Mouse (Mus musculus) hindbrain, embryonic 16.5 days (tissue): Measurements from ENCODE around the gene Iqsec1. TPM values are rescaled to one million over a fixed set of nuclear protein-coding genes. Genes with fewer than 3 reads are reported as not detected.
"Not testable (repeated sequence)": the region's sequence is repeated elsewhere in the genome, so short reads cannot be mapped to it uniquely, and the experiment has no call there.

ENCODE experiments used
- ATAC-seq: fragments of 200-750 bp; cut with Nextera tagmentation; 2 replicates; pipeline ENCODE4 v1.8.0; 2017; ENCODE audit warnings: moderate TSS enrichment, moderate library complexity
- H3K27ac ChIP-seq: fragments of 300-500 bp; sonication (generic); 2 replicates; pipeline ENCODE4 v1.5.1; 2014; ENCODE audit warnings: low read depth, mild to moderate bottlenecking, control low read depth, low read length, moderate library complexity
- H3K27me3 ChIP-seq: fragments of 300-500 bp; sonication (generic); replicated peaks from 2 replicates; pipeline ENCODE4 v1.6.1; 2014; ENCODE audit warnings: low read length; ENCODE audit not compliant: control insufficient read depth, insufficient read depth
- H3K36me3 ChIP-seq: fragments of 300-500 bp; sonication (generic); 2 replicates; pipeline ENCODE4 v1.6.1; 2014; ENCODE audit warnings: mild to moderate bottlenecking, low read length, moderate library complexity, mixed read lengths; ENCODE audit not compliant: control insufficient read depth, insufficient read depth
- H3K4me1 ChIP-seq: fragments of 300-500 bp; sonication (generic); 2 replicates; pipeline ENCODE4 v1.6.1; 2014; ENCODE audit warnings: low read depth, low read length; ENCODE audit not compliant: control insufficient read depth, insufficient read depth
- H3K4me2 ChIP-seq: fragments of 300-500 bp; sonication (generic); 2 replicates; pipeline ENCODE4 v1.6.1; 2014; ENCODE audit warnings: mild to moderate bottlenecking, low read length, control low read depth, moderate library complexity
- H3K4me3 ChIP-seq: fragments of 300-500 bp; sonication (generic); 2 replicates; pipeline ENCODE4 v1.5.1; 2014; ENCODE audit warnings: mild to moderate bottlenecking, low read length, control low read depth, moderate library complexity
- H3K9ac ChIP-seq: fragments of 300-500 bp; sonication (generic); 2 replicates; pipeline ENCODE4 v1.6.1; 2014; ENCODE audit warnings: low read depth, mild to moderate bottlenecking, control low read depth, low read length, moderate library complexity
- H3K9me3 ChIP-seq: fragments of 300-500 bp; sonication (generic); 2 replicates; pipeline ENCODE4 v1.6.1; 2014; ENCODE audit warnings: mild to moderate bottlenecking, low read length, moderate library complexity; ENCODE audit not compliant: control insufficient read depth
- WGBS: fragments of 180-500 bp; shearing (Covaris S2); extraction: QIAGEN DNeasy Blood & Tissue Kit; methylation state at CpG from one replicate; pipeline ENCODE4 v1.1.7; 2014; 5-methylcytosine and 5-hydroxymethylcytosine counted together
- polyA plus RNA-seq: library from polyadenylated mRNA; unstranded; fragments of >200 nt; fragmentation: Nextera tagmentation; extraction: Ambion mirVana; gene quantifications from 2 replicates; pipeline ENCODE4 v1.2.1, GENCODE M21; 2015

Iqsec1 gene
- polyA plus RNA-seq, 1 experiment from 2014 or later = 25.8 TPM

DNA sequence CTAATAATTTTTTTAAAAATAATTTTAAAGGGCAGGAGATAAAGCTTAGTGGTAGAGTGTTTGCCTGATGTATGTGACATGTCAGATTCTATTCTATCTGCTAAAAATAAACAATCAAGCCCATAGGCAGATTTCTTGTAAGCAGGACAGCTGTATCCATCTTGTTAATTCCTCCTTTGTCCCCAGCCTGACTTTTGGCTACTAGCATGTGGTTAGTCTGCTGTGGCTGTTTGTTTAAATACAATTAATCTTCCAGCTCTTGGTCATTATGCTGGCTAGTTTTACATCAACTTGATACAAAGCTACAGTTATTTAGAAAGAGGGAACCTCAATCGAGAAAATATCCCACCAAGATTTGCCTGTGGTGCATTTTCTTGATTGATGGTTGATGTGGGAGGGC lies 337.9 kb downstream of the Iqsec1 start:
- Histone ChIP-seq H3K4me1 (peaks cover under 1% of the 10 kb centered on the region; the same call in 1 of the 2 replicates), H3K36me3 (no peaks in the 10 kb centered on the region), H3K9me3 (peaks cover 3% of the 10 kb centered on the region; the same call in 1 of the 2 replicates), H3K4me2 (no peak overlapping the region), H3K9ac (no peak overlapping the region), H3K4me3 (no peak overlapping the region), H3K27me3 (no peaks in the 10 kb centered on the region), H3K27ac (no peak overlapping the region)
- ATAC-seq = no peak
- 52% methylated on average over 1 of the region's 1 CpGs for WGBS

DNA sequence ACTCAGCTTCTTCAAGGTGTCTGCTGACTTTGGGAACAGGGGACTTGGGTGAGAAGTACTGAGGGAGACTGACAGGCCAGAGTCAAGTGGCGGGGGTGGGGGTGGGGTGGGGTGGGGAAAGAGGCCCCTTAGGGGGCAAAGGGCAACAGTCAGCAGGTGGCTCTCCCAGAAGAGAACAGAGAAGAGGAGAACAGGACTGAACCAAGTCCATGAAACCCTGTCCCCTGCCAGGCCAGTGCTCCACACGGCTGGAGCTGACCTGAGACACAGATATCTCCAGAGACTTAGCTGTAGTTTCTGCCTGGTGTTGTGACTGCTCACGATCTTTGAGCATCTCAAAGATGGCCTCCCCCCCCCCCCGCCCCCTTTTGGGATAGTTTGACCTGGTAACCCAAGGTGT lies 339.2 kb downstream of the Iqsec1 start:
- 84% methylated on average over 4 of the region's 4 CpGs for WGBS
- Histone ChIP-seq H3K36me3 (no peaks in the 10 kb centered on the region), H3K4me1 (peaks cover 4% of the 10 kb centered on the region; the same call in 1 of the 2 replicates), H3K9me3 (peaks cover 3% of the 10 kb centered on the region; the same call in 1 of the 2 replicates), H3K4me3 (no peak overlapping the region), H3K27ac (no peak overlapping the region), H3K4me2 (no peak overlapping the region), H3K9ac (no peak overlapping the region), H3K27me3 (no peaks in the 10 kb centered on the region)
- ATAC-seq = no peak

DNA sequence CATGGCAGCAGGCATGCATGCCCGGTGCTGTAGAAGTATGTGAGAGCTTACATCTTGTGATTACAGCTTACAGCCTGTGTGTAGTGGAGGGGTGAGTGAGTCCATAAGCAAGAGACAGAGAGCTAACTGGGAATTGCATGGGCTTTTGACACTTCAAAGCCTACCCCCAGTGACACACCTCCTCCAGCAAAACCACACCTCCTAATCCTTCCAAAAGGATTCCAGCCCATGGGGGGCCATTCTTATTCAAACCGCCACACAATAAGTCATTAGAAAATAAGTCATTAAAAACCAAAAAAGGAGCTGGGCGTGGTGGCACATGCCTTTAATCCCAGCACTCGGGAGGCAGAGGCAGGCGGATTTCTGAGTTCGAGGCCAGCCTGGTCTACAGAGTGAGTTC lies 340.1 kb downstream of the Iqsec1 start:
- Histone ChIP-seq H3K9me3 (peaks cover 3% of the 10 kb centered on the region; the same call in 1 of the 2 replicates), H3K27ac (no peak overlapping the region), H3K9ac (no peak overlapping the region), H3K4me3 (no peak overlapping the region), H3K4me2 (no peak overlapping the region), H3K4me1 (peaks cover 4% of the 10 kb centered on the region; the same call in 1 of the 2 replicates), H3K36me3 (no peaks in the 10 kb centered on the region), H3K27me3 (no peaks in the 10 kb centered on the region)
- 90% methylated on average over 6 of the region's 6 CpGs for WGBS
- no peak for ATAC-seq

DNA sequence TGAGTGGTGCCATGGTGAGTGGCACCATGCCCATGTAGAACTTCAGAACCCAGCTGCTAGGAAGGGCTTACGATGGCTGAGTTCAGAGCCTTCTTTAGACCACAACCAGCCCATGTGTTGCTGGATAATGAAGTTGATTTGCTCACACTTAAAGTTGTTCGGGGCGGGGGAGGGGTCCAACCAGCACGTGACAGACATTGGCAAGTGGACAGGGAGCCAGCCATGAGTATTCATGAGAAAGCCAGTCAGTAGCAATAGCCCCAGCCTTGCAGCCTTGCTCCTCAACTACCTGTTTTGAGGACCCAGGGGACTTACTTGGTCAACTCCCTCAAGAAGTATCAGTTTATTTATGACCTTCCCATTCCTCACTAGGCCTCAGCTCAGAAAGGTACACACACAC lies 343.5 kb downstream of the Iqsec1 start:
- Histone ChIP-seq H3K9ac (no peak overlapping the region), H3K9me3 (peaks cover 3% of the 10 kb centered on the region; the same call in 1 of the 2 replicates), H3K27ac (no peak overlapping the region), H3K27me3 (no peaks in the 10 kb centered on the region), H3K4me3 (no peak overlapping the region), H3K4me2 (no peak overlapping the region), H3K4me1 (peaks cover 4% of the 10 kb centered on the region; the same call in 1 of the 2 replicates), H3K36me3 (no peaks in the 10 kb centered on the region)
- 69% methylated on average over 4 of the region's 4 CpGs for WGBS
- peak; percentile 19; the same call in 1 of the 2 replicates for ATAC-seq

DNA sequence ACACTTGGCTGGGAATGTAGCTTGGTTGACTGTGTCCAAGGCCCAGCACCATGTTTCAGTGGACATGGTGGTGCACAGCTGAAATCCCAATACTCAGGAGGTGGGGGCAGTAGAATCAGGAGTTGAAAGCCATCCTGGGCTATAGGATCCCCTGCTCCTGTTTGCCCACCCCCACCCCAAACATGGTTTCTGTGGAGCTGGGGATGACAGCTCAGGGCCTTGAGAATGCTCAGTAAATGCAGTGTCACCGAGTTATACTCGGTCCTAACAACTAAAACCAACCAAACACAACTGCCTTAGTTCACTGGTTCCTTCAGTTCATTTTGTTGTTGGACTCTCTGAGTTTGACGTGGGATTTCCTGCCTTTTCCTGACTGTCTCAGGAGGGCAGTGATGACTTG lies 345.4 kb downstream of the Iqsec1 start:
- Histone ChIP-seq H3K27me3 (no peaks in the 10 kb centered on the region), H3K4me3 (no peak overlapping the region), H3K27ac (no peak overlapping the region), H3K9me3 (peaks cover 3% of the 10 kb centered on the region; the same call in 1 of the 2 replicates), H3K9ac (no peak overlapping the region), H3K4me2 (no peak overlapping the region), H3K36me3 (no peaks in the 10 kb centered on the region), H3K4me1 (peaks cover 4% of the 10 kb centered on the region; the same call in 1 of the 2 replicates)
- 91% methylated on average over 3 of the region's 3 CpGs for WGBS
- ATAC-seq = no peak

DNA sequence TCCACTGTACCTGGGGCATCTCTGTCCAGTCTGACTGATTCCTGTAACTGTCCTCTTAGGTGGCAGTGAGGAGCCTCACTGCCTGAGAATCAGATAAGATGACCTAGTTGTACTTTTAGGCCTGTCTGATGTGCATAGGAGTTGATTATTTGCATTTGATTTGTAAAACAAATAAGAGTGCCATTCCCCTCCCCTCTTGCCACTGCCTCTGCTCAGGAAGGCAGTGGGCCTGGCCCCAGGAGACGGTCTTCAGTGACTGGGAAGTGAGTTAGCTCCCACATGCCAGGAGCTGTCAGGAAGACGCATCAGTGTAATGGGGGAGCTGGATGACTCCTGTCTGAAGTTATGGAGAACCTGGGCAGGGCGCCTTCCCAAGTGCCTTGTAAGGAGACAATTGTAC lies 352.9 kb downstream of the Iqsec1 start:
- no peak for ATAC-seq
- Histone ChIP-seq H3K4me3 (no peak overlapping the region), H3K27me3 (no peaks in the 10 kb centered on the region), H3K9ac (no peak overlapping the region), H3K9me3 (no peaks in the 10 kb centered on the region), H3K4me2 (no peak overlapping the region), H3K36me3 (no peaks in the 10 kb centered on the region), H3K4me1 (no peaks in the 10 kb centered on the region), H3K27ac (no peak overlapping the region)
- WGBS = 56% methylated on average over 3 of the region's 3 CpGs

DNA sequence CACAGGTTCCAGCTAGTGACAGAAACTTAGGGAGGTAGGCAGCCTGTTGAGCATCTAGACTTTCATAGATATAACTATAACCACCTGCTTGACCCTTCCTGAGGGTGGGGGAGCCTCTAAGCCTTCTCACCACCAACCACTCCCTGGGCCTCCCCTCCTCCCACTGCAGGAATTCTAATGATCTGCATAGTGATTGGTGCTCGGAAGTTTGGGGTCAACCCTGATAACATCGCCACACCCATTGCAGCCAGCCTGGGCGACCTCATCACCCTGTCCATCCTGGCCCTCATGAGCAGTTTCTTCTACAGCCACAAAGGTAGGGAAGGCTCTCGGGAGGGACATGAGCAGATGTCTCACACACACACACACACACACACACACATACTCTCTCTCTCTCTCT lies 353.4 kb downstream of the Iqsec1 start:
- no peak overlapping the region for H3K4me2 ChIP-seq
- no peak for ATAC-seq
- 51% methylated on average over 4 of the region's 4 CpGs for WGBS

DNA sequence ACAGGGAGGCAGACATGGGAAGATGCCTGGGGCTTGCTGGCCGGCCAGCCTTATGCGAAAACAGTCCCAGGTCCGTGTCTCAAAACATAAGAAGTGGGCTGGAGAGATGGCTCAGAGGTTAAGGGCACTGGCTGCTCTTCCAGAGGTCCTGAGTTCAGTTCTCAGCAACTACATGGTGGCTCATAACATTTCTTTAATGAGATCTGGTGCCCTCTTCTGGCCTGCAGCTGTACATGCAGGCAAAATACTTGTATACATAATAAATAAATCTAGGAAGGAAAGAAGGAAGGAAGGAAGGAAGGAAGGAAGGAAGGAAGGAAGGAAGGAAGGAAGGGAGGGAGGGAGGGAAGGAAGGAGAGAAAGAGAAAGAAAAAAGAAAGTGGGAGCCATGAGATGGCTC lies 356.0 kb downstream of the Iqsec1 start:
- 76% methylated on average over 3 of the region's 3 CpGs for WGBS
- not testable (repeated sequence) for ATAC-seq

More for the DNA sequence above, 353.4 kb downstream of the Iqsec1 start:
- no peaks in the 10 kb centered on the region for H3K36me3 ChIP-seq
- H3K4me1 ChIP-seq = no peaks in the 10 kb centered on the region
- no peaks in the 10 kb centered on the region for H3K9me3 ChIP-seq
- no peak overlapping the region for H3K9ac ChIP-seq
- H3K27ac ChIP-seq = no peak overlapping the region
- no peaks in the 10 kb centered on the region for H3K27me3 ChIP-seq
- no peak overlapping the region for H3K4me3 ChIP-seq

DNA sequence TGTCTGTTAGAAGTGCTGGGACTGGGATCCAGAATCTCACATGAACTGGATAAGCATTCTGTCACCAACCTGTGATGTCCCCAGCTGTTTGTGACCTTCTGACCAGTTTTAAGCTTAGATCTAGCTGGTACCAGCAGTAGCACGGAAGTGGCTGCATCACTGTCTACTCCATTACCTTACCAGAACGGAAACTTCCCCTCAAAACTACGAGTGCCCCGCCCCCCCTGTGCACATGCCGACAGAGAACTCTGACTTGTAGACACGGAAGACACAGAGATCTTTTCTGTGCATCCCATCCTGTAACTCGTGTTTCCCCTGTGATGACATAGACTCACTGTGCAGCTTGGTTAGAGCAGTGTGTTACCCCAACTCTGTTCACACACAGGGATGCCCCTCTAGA lies 358.1 kb downstream of the Iqsec1 start:
- H3K9ac ChIP-seq = no peak overlapping the region
- no peaks in the 10 kb centered on the region for H3K36me3 ChIP-seq
- 89% methylated on average over 7 of the region's 7 CpGs for whole genome bisulfite sequencing
- no peak overlapping the region for H3K4me2 ChIP-seq
- no peak overlapping the region for H3K4me3 ChIP-seq
- H3K4me1 ChIP-seq = no peaks in the 10 kb centered on the region
- no peaks in the 10 kb centered on the region for H3K9me3 ChIP-seq
- no peak for ATAC-seq
- no peaks in the 10 kb centered on the region for H3K27me3 ChIP-seq
- H3K27ac ChIP-seq = no peak overlapping the region

More for the DNA sequence above, 356.0 kb downstream of the Iqsec1 start:
- not testable (repeated sequence) for H3K4me3 ChIP-seq, H3K4me1 ChIP-seq, H3K9me3 ChIP-seq, H3K36me3 ChIP-seq, H3K27me3 ChIP-seq, H3K27ac ChIP-seq, H3K4me2 ChIP-seq, H3K9ac ChIP-seq

DNA sequence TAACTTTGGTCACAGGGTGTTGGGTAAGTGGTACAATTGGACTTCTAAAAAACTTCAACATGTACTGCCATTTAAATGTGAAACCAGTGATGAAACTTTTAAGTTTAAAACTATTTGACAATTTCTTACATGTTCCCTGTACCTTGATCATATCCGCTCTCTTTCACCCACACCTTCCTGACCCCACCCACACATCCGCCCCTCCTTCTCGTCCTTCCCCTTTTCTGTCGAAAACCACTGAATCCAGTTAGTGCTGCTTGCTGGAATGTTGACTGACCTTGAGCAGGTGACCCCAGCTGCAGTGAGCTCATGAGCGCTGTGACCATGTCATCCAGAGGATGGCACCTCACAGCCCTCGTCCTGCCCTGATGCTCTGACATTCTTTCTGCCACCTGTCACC lies 359.0 kb downstream of the Iqsec1 start:
- WGBS = 91% methylated on average over 6 of the region's 6 CpGs
- H3K4me1 ChIP-seq = no peaks in the 10 kb centered on the region
- no peaks in the 10 kb centered on the region for H3K36me3 ChIP-seq
- no peak overlapping the region for H3K4me3 ChIP-seq
- H3K4me2 ChIP-seq = no peak overlapping the region
- no peaks in the 10 kb centered on the region for H3K9me3 ChIP-seq
- H3K27me3 ChIP-seq = no peaks in the 10 kb centered on the region
- ATAC-seq = no peak
- no peak overlapping the region for H3K9ac ChIP-seq
- no peak overlapping the region for H3K27ac ChIP-seq
